Mouse (Mus musculus) brain, embryonic 14.5 days (tissue): ENCODE data around the gene Dhx34.

Experiments
- CTCF ChIP-seq: fragments of 200-500 bp; IDR thresholded peaks from 2 replicates; pipeline ENCODE4 v1.5.1; 2012; ENCODE audit warnings: inconsistent platforms, mild to moderate bottlenecking, moderate library complexity, borderline replicate concordance; ENCODE audit not compliant: insufficient read depth, insufficient read length; ENCODE audit errors: extremely low read depth
- POLR2A ChIP-seq: fragments of 200-500 bp; IDR thresholded peaks from 2 replicates; pipeline ENCODE4 v1.6.1; 2012; ENCODE audit warnings: mild to moderate bottlenecking, inconsistent platforms, borderline replicate concordance; ENCODE audit not compliant: poor library complexity, insufficient read depth, insufficient read length, severe bottlenecking; ENCODE audit errors: extremely low read depth

DNA sequence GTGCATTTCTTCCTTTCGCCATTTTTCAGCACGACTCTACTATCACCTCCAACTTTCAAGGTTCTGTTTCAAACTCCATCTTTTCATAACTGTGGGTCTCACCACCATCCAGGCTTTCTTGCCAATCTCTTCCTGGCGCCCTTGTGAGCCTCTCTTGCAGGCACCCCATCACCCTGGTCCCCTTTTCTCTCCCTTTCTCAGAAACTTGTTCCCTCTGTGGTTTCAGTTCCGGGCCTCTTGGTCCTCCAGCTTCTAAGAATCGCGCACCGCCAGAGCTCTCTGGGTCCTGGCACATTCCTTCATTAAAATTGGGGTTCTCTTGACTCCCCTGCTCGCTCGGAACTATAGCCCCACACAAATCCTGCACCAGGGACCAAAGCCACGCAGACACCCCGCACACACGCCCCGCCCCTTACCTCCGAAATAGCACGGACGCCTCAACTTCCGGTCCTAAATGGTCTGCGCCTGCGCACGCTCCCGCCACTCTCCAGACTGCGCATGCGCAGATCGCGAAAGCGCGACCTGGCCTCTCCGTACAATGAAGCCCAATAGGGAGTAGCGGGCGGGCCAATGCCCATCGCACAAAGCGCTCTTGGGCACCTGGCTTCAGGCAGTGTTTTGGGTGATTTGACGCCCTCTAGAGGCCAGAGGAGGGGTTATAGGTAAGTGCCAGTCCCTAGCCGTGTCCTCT, at the start of gene Dhx34:
- TF ChIP-seq CTCF = peak; percentile 59; the same call in 1 of the 2 replicates
- peak; percentile 69; the same call in 1 of the 2 replicates for TF ChIP-seq POLR2A
